In the genomic region with DNA sequence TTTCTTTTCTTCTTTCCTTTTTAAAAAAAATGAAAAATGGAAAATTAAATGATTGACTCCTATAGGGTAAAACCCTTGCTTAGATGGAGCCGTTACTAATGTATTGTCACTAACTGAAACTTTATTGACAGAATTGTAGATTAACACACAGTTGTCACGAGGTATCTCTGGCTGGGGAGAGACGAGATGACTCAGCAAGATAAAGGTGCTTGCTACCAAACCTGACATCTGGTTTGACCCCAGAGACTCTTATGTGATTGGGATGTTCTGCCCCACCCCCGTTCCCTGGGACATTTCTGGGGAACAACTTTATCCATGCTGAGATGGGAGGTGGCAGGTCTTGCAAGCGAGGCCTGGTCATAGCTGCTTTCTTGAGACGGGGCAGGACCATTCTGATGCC, we compare ENCODE assay signal across 23 mouse cellular contexts.
A peak's percentile ranks its signal among the peaks of the same experiment; 100 is the strongest.
DNase-seq lines count a peak whose midpoint lies in the region; ATAC-seq and TF ChIP-seq lines count a peak whose summit lies in the region.
"Had no signal": no experiment of that assay in that cellular context is flagged by ENCODE, and none has a peak within 500 bp of the region (broad histone marks: within the 10 kb centered on the region; RNA-seq: fewer than 3 reads in every experiment).

No protein-coding gene starts in this region.

- no peaks in the 10 kb centered on the region for H3K27me3 ChIP-seq in heart, postnatal 0 days (ENCODE audit: control insufficient read depth, insufficient read depth, low read length)
- H3K27me3 ChIP-seq: embryonic facial prominence, embryonic 15.5 days; hindbrain, embryonic 12.5 days; neural tube, embryonic 15.5 days had no signal

- H3K4me3 ChIP-seq in heart, postnatal 0 days (ENCODE audit: low read depth, low read length) = no peak overlapping the region
- no peak overlapping the region for H3K4me3 ChIP-seq in layer of hippocampus, adult 2 months
- H3K4me3 ChIP-seq: embryonic facial prominence, embryonic 15.5 days; hindbrain, embryonic 12.5 days; neural tube, embryonic 15.5 days had no signal

- intact Hi-C loops in heart, postnatal 36 days (cut with DNase I) = no loop called here

- no peak for TF ChIP-seq EP300 in heart, postnatal 0 days (IDR thresholded peaks at IDR 0.05; ENCODE audit: low read depth)

- peaks cover 20% of the 10 kb centered on the region; the same call in 1 of the 2 replicates for H3K4me1 ChIP-seq in heart, postnatal 0 days (ENCODE audit: control insufficient read depth, insufficient read depth)
- H3K4me1 ChIP-seq: embryonic facial prominence, embryonic 15.5 days; hindbrain, embryonic 12.5 days; neural tube, embryonic 15.5 days had no signal

- H3K36me3 ChIP-seq in heart, postnatal 0 days (replicated peaks; ENCODE audit: control insufficient read depth, insufficient read depth, low read length) = no peaks in the 10 kb centered on the region
- H3K36me3 ChIP-seq: embryonic facial prominence, embryonic 15.5 days; G1E; hindbrain, embryonic 12.5 days; neural tube, embryonic 15.5 days had no signal

- no peak overlapping the region for H3K9ac ChIP-seq in heart, postnatal 0 days (replicated peaks; ENCODE audit: low read depth, low read length)
- H3K9ac ChIP-seq: embryonic facial prominence, embryonic 15.5 days; hindbrain, embryonic 12.5 days; neural tube, embryonic 15.5 days had no signal

- H3K27ac ChIP-seq in heart, postnatal 0 days (ENCODE audit: low read depth) = 0 out of 2 replicates have a peak overlapping the region, but pooled peaks have one; percentile 25
- no peak overlapping the region for H3K27ac ChIP-seq in layer of hippocampus, adult 2 months
- H3K27ac ChIP-seq: embryonic facial prominence, embryonic 15.5 days; hindbrain, embryonic 12.5 days; neural tube, embryonic 15.5 days had no signal

- 76% methylated on average over 6 of the region's 6 CpGs for WGBS in heart, postnatal 0 days

- peak; percentile 78 for DNase-seq in heart, adult 11 months
- no peak for DNase-seq in heart, adult 18-20 months
- DNase-seq in heart, postnatal 0 days (ENCODE audit: low spot score) = no peak
- DNase-seq in heart, postnatal 36 days = no peak
- peak; percentile 72 for DNase-seq in 3T3-L1 (ENCODE audit: low read depth, low spot score)
- DNase-seq in adipocyte (ENCODE audit: low spot score) = peak; percentile 21
- DNase-seq in spleen, postnatal 14 days (ENCODE audit: low spot score in 2 of 2) = no peak
- no peak for DNase-seq in layer of hippocampus, adult 2 months (ENCODE audit: low spot score in 2 of 2)
- DNase-seq: adrenal gland, postnatal 10 days; cerebellum, adult 8-10 months; cerebellum, postnatal 36 days; gastrocnemius, postnatal 10 days; kidney, adult 9 months; kidney, postnatal 14 days; lung, adult 18-20 months; lung, postnatal 10 days had no signal

- no peak overlapping the region for H3K4me2 ChIP-seq in heart, postnatal 0 days (ENCODE audit: low read depth, low read length)
- H3K4me2 ChIP-seq: embryonic facial prominence, embryonic 15.5 days; hindbrain, embryonic 12.5 days; midbrain, embryonic 11.5 days; neural tube, embryonic 15.5 days had no signal

- ATAC-seq in heart, postnatal 0 days (ENCODE audit: insufficient read depth, low read depth) = no peak
- ATAC-seq: activated CD4-positive, CD25-positive, alpha-beta regulatory T cell, adult 4 months; forebrain, embryonic 16.5 days had no signal

- no peaks in the 10 kb centered on the region for H3K9me3 ChIP-seq in heart, postnatal 0 days (replicated peaks; ENCODE audit: control insufficient read depth, low read length)
- H3K9me3 ChIP-seq: embryonic facial prominence, embryonic 15.5 days; hindbrain, embryonic 12.5 days; neural tube, embryonic 15.5 days had no signal

- no peak for TF ChIP-seq CTCF in heart, postnatal 0 days (IDR thresholded peaks at IDR 0.05; ENCODE audit: low read depth)
- TF ChIP-seq CTCF in layer of hippocampus, adult 2 months (conservative IDR thresholded peaks at IDR 0.05) = no peak

Comparison
In these comparisons a context has a peak if more than half of its experiments do, and no peak if none do; other contexts are left out.
1. DNase-seq: peak in heart, adult 11 months (single experiment), 3T3-L1 (single experiment) and adipocyte (single experiment); none in heart, adult 18-20 months (0 of 2), heart, postnatal 0 days (single experiment), heart, postnatal 36 days (0 of 2), spleen, postnatal 14 days (0 of 2) and layer of hippocampus, adult 2 months (0 of 2).